Mouse (Mus musculus) lung, adult 2 months (tissue): ENCODE measurements around the gene Eif4g3. TPM values are rescaled to one million over a fixed set of nuclear protein-coding genes. Genes with fewer than 3 reads are reported as not detected.

Experiments
- DNase-seq: peaks from one replicate; pipeline ENCODE4 v3.0.0; 2022
- H3K4me1 ChIP-seq: fragments of 200-500 bp; 2 replicates; pipeline ENCODE4 v1.6.1; 2011; ENCODE audit warnings: low read length; ENCODE audit not compliant: control insufficient read depth, insufficient read depth
- H3K4me3 ChIP-seq: fragments of 200-500 bp; replicated peaks from 2 replicates; pipeline ENCODE3; 2011; ENCODE audit warnings: low read depth, mild to moderate bottlenecking, control low read depth, low read length; ENCODE audit errors: extremely low read depth
- CTCF ChIP-seq: fragments of 200-500 bp; IDR thresholded peaks from 2 replicates; pipeline ENCODE4 v1.5.1; 2011; ENCODE audit warnings: mild to moderate bottlenecking, low read length, control low read depth; ENCODE audit not compliant: insufficient read depth
- POLR2A ChIP-seq: fragments of 200-500 bp; IDR thresholded peaks from 2 replicates; pipeline ENCODE4 v1.6.1; 2011; ENCODE audit warnings: low read depth, mild to moderate bottlenecking, control low read depth, low read length, borderline replicate concordance; ENCODE audit errors: extremely low read depth
- WGBS: fragments of 180-500 bp; shearing (Covaris S2); methylation state at CpG from one replicate; pipeline ENCODE4 v1.1.7; 2018; 5-methylcytosine and 5-hydroxymethylcytosine counted together
- polyA plus RNA-seq: library from polyadenylated mRNA; depleted of rRNA; stranded (reverse); fragments of >200 nt; gene quantifications from 2 replicates; pipeline ENCODE4 v1.2.3, GENCODE M21; 2012; rRNA removed

The Eif4g3 gene
- polyA plus RNA-seq, 1 experiment: 69.8 TPM

- DNase-seq: no peak
- Histone ChIP-seq H3K4me1 (0 out of 2 replicates have a peak, but pooled peaks cover 4% of the 10 kb centered on the region), H3K4me3 (no peak overlapping the region)
- WGBS: 69% methylated on average over 27 of the region's 27 CpGs
- no peak for TF ChIP-seq CTCF
- TF ChIP-seq POLR2A: no peak
Observed at GRCm38 (mm10) chr4:138246756-138247665, 254.2 kb downstream of the Eif4g3 start.

- TF ChIP-seq POLR2A: no peak
- DNase-seq: peak; percentile 60
- Histone ChIP-seq H3K4me1 (0 out of 2 replicates have a peak, but pooled peaks cover 4% of the 10 kb centered on the region), H3K4me3 (peak within 1 kb of the TSS; percentile 37)
- 2% methylated on average over 59 of the region's 74 CpGs for WGBS
Observed at GRCm38 (mm10) chr4:138250088-138250960, 257.5 kb downstream of the Eif4g3 start, which contains the start of the genes Sh2d5 and Kif17. TSS of gene Sh2d5 (plus strand) at chr4:138250403. TSS of gene Kif17 (plus strand) at chr4:138250435.

GRCm38 (mm10) chr4:138251819-138252218 lies 259.0 kb downstream of the Eif4g3 start:
- Histone ChIP-seq H3K4me3 (peak overlapping the region; percentile 20), H3K4me1 (0 out of 2 replicates have a peak, but pooled peaks cover 4% of the 10 kb centered on the region)
- WGBS: 1% methylated on average over 14 of the region's 14 CpGs
- TF ChIP-seq CTCF: no peak
- no peak for DNase-seq

GRCm38 (mm10) chr4:138252231-138252630 lies 259.4 kb downstream of the Eif4g3 start:
- TF ChIP-seq POLR2A (no peak), CTCF (no peak)

GRCm38 (mm10) chr4:138257116-138257687 lies 264.4 kb downstream of the Eif4g3 start:
- 72% methylated on average over 22 of the region's 22 CpGs for WGBS
- TF ChIP-seq POLR2A: no peak
- no peak for DNase-seq
- H3K4me3 ChIP-seq: no peak overlapping the region
- no peaks in the 10 kb centered on the region for H3K4me1 ChIP-seq

More at GRCm38 (mm10) chr4:138252231-138252630, 259.4 kb downstream of the Eif4g3 start:
- Histone ChIP-seq H3K4me3 (no peak overlapping the region), H3K4me1 (0 out of 2 replicates have a peak, but pooled peaks cover 4% of the 10 kb centered on the region)
- no peak for DNase-seq
- WGBS: 33% methylated on average over 5 of the region's 5 CpGs

Other genes with a start within 250 kb of the Eif4g3 start
- gene Alpl, start 196.6 kb upstream of the Eif4g3 start, polyA plus RNA-seq: 5.4 and 5.5 TPM in 2 replicates
- gene Ece1, start 130.8 kb upstream of the Eif4g3 start, polyA plus RNA-seq: 111 and 113 TPM in 2 replicates
- 53.4 and 78.4 TPM in 2 replicates for gene Hp1bp3, start 223.3 kb downstream of the Eif4g3 start, polyA plus RNA-seq